Mouse (Mus musculus) gonadal fat pad, adult 2 months (tissue): ENCODE results near the gene Ipcef1. TPM values are rescaled to one million over a fixed set of nuclear protein-coding genes. Genes with fewer than 3 reads are reported as not detected.

Experiments used
- DNase-seq: peaks from one replicate; pipeline ENCODE4 v3.0.0-alpha.2; 2012; ENCODE audit warnings: low read depth
- polyA plus RNA-seq: library from polyadenylated mRNA; depleted of rRNA; stranded (reverse); fragments of >200 nt; gene quantifications from 2 replicates; pipeline ENCODE4 v1.2.3, GENCODE M21; 2012; rRNA removed

The Ipcef1 gene
- polyA plus RNA-seq: 1.2 and 1.8 TPM in 2 replicates

GRCm38 (mm10) chr10:7052315-7053017 is at the start of gene Ipcef1:
Ipcef1 (minus strand) TSS chr10:7052478.
- no peak for DNase-seq

- DNase-seq: no peak
These were observed 25.7 kb upstream of the Ipcef1 start for GRCm38 (mm10) chr10:7077971-7078370.

GRCm38 (mm10) chr10:7077389-7077808 is 25.1 kb upstream of the Ipcef1 start:
- no peak for DNase-seq

- DNase-seq: no peak
These were observed 24.5 kb upstream of the Ipcef1 start for GRCm38 (mm10) chr10:7076662-7077211.

- DNase-seq: no peak
These were observed 23.9 kb upstream of the Ipcef1 start for GRCm38 (mm10) chr10:7076201-7076600.

GRCm38 (mm10) chr10:7075661-7076060 is 23.4 kb upstream of the Ipcef1 start:
- no peak for DNase-seq

GRCm38 (mm10) chr10:7074231-7074630 is 22.0 kb upstream of the Ipcef1 start:
- no peak for DNase-seq

- DNase-seq: no peak
These were observed 18.6 kb upstream of the Ipcef1 start for GRCm38 (mm10) chr10:7070924-7071323.

- DNase-seq: no peak
These were observed 18.0 kb upstream of the Ipcef1 start for GRCm38 (mm10) chr10:7070100-7070835.

- DNase-seq: no peak
These were observed 16.8 kb upstream of the Ipcef1 start for GRCm38 (mm10) chr10:7069090-7069489.

- DNase-seq: no peak
These were observed 16.3 kb upstream of the Ipcef1 start for GRCm38 (mm10) chr10:7068608-7069007.

- no peak for DNase-seq
These were observed 11.6 kb upstream of the Ipcef1 start for GRCm38 (mm10) chr10:7063752-7064457.

GRCm38 (mm10) chr10:7062993-7063392 is 10.7 kb upstream of the Ipcef1 start:
- DNase-seq: no peak

- no peak for DNase-seq
These were observed 8.0 kb upstream of the Ipcef1 start for GRCm38 (mm10) chr10:7060326-7060725.

- no peak for DNase-seq
These were observed 5.3 kb upstream of the Ipcef1 start for GRCm38 (mm10) chr10:7057546-7057945.

GRCm38 (mm10) chr10:7054560-7055205 is 2.4 kb upstream of the Ipcef1 start:
- DNase-seq: no peak

GRCm38 (mm10) chr10:7049901-7050300 is 2.4 kb downstream of the Ipcef1 start:
- no peak for DNase-seq

- no peak for DNase-seq
These were observed 4.4 kb downstream of the Ipcef1 start for GRCm38 (mm10) chr10:7047919-7048291.

GRCm38 (mm10) chr10:7047288-7047918 is 4.9 kb downstream of the Ipcef1 start:
- DNase-seq: no peak

- DNase-seq: no peak
These were observed 8.4 kb downstream of the Ipcef1 start for GRCm38 (mm10) chr10:7043896-7044295.

- DNase-seq: no peak
These were observed 11.2 kb downstream of the Ipcef1 start for GRCm38 (mm10) chr10:7041032-7041431.
